Mouse (Mus musculus) lung, adult 2 months (tissue): ENCODE data around the gene Psg29. TPM values are rescaled to one million over a fixed set of nuclear protein-coding genes. Genes with fewer than 3 reads are reported as not detected.

Source experiments
- DNase-seq: peaks from one replicate; pipeline ENCODE4 v3.0.0; 2022
- H3K4me1 ChIP-seq: fragments of 200-500 bp; 2 replicates; pipeline ENCODE4 v1.6.1; 2011; ENCODE audit warnings: low read length; ENCODE audit not compliant: control insufficient read depth, insufficient read depth
- H3K4me3 ChIP-seq: fragments of 200-500 bp; replicated peaks from 2 replicates; pipeline ENCODE3; 2011; ENCODE audit warnings: low read depth, mild to moderate bottlenecking, control low read depth, low read length; ENCODE audit errors: extremely low read depth
- CTCF ChIP-seq: fragments of 200-500 bp; IDR thresholded peaks from 2 replicates; pipeline ENCODE4 v1.5.1; 2011; ENCODE audit warnings: mild to moderate bottlenecking, low read length, control low read depth; ENCODE audit not compliant: insufficient read depth
- POLR2A ChIP-seq: fragments of 200-500 bp; IDR thresholded peaks from 2 replicates; pipeline ENCODE4 v1.6.1; 2011; ENCODE audit warnings: low read depth, mild to moderate bottlenecking, control low read depth, low read length, borderline replicate concordance; ENCODE audit errors: extremely low read depth
- WGBS: fragments of 180-500 bp; shearing (Covaris S2); methylation state at CpG from one replicate; pipeline ENCODE4 v1.1.7; 2018; 5-methylcytosine and 5-hydroxymethylcytosine counted together
- polyA plus RNA-seq: library from polyadenylated mRNA; depleted of rRNA; stranded (reverse); fragments of >200 nt; gene quantifications from 2 replicates; pipeline ENCODE4 v1.2.3, GENCODE M21; 2012; rRNA removed

Gene Psg29
- polyA plus RNA-seq = not detected in 2 replicates

DNA sequence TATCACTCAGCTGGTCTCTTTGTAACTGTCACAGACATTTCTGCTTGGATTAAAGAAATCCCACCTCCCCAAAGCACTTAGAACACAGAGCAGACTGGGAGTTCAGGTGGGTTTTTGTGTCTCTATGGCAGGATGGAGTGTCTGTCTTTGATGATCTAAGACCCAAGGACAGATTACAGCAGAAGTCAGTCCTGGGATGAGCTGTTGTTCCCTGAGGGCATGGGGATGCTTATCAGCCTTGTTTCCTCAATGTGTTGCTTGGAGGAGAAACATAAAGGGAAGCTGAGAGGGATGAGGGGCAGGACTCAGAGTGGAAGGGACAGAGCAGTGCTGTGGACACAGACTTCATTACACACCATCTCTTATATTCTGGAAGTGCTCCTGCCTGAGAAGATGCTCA is at the start of gene Psg29:
Gene Psg29 (plus strand): TSS at position 301 of the 400 bp plus-strand sequence.
- DNase-seq = no peak
- no peak for TF ChIP-seq POLR2A
- no peak for TF ChIP-seq CTCF
- H3K4me3 ChIP-seq = no peak within 1 kb of the TSS
- no peaks in the 10 kb centered on the region for H3K4me1 ChIP-seq

DNA sequence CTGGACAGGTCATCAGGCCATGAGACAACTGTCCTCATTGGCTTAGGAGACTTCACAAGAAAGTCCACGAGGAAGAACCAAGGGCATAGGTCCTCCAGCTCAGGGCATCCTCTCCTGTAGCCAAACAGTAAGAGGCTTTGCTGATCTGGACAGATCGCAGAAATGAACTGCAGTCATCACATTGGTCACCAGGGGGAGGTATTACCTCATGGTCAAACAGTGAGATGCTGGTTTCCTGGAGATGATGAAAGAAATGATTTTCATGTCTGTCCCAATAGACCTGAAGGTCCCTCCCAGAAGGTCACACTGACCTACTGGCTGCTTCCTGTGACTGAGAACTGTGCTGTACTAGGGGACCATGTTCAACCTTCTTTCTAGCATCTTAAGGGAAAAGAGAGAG is 47.6 kb upstream of the Psg29 start:
- TF ChIP-seq CTCF = no peak
- TF ChIP-seq POLR2A = no peak
- no peak for DNase-seq
- 27% methylated on average over 2 of the region's 2 CpGs for WGBS
- H3K4me1 ChIP-seq = no peaks in the 10 kb centered on the region
- H3K4me3 ChIP-seq = no peak overlapping the region

DNA sequence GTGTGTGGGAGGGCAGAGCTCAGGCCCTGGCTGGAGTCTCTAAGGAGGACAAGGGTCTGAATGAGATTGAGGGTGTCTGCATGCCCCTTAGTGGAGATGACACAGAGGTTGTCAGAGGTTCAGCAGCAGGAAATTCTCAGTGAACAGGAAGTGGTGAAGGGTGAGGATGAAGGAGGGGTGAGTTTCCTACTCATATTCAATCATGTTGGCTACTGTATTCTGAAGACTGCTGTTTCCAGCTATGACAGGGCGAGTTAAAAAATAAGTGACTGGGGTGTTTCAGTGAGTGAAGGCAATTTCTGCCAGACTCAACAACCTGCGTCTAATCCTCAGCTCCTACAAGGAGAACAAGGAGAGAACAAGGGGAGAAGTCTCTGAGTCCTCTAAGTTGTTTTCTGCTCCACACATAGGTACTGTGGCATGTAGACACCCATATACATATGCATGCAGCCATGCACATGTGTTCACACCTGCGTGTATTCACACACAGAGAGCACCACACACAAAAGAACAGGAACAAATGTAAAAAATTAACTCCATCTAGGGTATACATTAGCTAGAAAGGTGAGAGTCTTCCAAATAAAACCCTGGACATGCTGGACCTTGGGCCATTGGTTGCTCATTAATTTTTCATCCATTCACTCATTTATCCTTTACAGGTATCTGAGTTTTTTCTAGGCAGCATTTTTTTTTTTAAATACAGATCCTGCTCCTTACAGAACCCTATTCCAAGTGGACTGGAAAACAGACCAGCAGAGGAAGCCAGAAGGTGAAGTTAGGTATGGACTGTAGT is 46.2 kb upstream of the Psg29 start:
- TF ChIP-seq CTCF = no peak
- no peak for TF ChIP-seq POLR2A
- H3K4me1 ChIP-seq = no peaks in the 10 kb centered on the region
- no peak overlapping the region for H3K4me3 ChIP-seq
- no peak for DNase-seq
- WGBS = 56% methylated on average over 3 of the region's 3 CpGs

DNA sequence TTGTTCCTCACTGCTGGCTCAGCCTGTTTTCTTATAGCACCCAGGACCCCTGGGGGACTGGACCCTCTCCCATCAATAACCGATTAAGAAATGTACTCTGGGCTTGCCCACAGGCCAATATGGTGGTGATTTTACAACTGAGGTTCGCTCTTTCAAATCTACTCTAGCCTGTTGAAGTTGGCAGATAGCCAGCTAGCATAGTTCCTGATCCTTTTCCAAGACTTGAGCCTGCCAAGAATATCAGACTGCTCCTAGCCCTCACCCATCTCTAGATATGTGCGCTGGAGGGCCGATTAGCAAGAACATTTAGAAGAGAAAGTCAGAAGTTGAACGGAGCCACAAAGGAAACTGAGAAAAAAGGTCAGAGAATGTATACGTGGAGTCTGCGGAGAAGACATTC is 44.3 kb upstream of the Psg29 start:
- no peak for DNase-seq
- no peaks in the 10 kb centered on the region for H3K4me1 ChIP-seq
- no peak for TF ChIP-seq CTCF
- TF ChIP-seq POLR2A = no peak
- WGBS = 69% methylated on average over 7 of the region's 7 CpGs
- H3K4me3 ChIP-seq = no peak overlapping the region

DNA sequence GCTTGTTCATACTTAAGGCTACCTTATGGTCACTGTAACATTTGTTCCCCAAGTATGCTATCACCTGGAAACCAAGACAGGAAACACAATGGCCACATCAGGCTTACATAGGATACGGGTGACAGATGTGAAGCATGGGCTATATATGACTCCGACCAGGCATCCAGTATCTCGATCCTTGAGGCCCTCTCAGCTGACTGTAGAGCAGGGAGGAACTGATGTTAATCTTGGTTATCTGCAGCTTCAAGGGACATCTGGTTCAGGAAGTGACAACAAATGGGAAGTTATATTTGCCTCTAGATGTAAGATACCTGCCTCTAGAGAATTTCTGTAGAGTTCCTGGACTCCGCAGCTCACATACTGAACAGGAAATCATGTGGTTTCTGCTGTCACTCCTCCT is 31.4 kb upstream of the Psg29 start:
- Histone ChIP-seq H3K4me3 (no peak overlapping the region), H3K4me1 (no peaks in the 10 kb centered on the region)
- WGBS = 77% methylated on average over 4 of the region's 4 CpGs
- TF ChIP-seq POLR2A = no peak
- no peak for TF ChIP-seq CTCF
- DNase-seq = no peak

DNA sequence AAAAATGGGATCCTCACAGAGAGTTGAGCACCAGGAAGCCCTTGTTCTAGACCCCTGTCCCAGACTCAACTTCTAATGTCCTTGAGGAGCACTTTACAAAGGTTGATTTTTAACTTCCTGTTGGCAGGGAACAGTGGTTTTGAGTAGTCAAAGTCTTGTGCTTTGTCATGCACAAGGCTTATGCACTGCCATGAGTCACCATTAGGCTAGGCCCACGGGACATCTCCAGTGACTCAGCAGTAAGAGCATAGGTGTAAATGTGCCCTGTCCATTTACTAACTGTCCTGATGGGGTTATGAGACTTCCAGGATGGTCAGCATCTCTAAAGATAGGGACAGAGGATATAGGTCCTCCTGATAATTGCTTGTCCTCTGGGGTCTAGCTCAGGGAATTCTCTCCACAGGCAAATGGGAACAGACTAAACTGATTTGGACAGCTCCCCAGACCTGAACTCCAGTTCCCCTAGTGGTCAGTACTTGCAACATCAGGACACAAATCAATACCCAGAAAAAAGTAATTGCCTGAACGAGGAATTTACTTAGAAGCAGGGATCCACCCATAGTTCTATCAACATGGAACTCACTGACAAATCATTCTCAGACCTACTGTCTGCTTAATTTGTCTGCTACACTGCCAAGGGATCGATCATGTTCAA is 2.4 kb downstream of the Psg29 start:
- no peak for TF ChIP-seq CTCF
- TF ChIP-seq POLR2A = no peak
- DNase-seq = no peak
- H3K4me3 ChIP-seq = no peak overlapping the region
- H3K4me1 ChIP-seq = no peaks in the 10 kb centered on the region
- WGBS = 61% methylated on average over 3 of the region's 3 CpGs

Other genes starting within 250 kb of the Psg29 start
- not detected in 2 replicates for gene Pnmal1, start 243.8 kb upstream of the Psg29 start, polyA plus RNA-seq
- 0.03 and 0.04 TPM in 2 replicates for gene Gm42372, start 220.4 kb upstream of the Psg29 start, polyA plus RNA-seq
- gene Ccdc8, start 210.8 kb upstream of the Psg29 start, polyA plus RNA-seq = 4.1 and 5.2 TPM in 2 replicates
- gene Ppp5c, start 175.6 kb upstream of the Psg29 start, polyA plus RNA-seq = 141 and 153 TPM in 2 replicates
- 1.7 and 5.5 TPM in 2 replicates for gene Hif3a, start 141.1 kb upstream of the Psg29 start, polyA plus RNA-seq
- 0.09 TPM in 1 of 2 replicates, not detected in the other for gene Psg16, start 129.4 kb upstream of the Psg29 start, polyA plus RNA-seq
- not detected in 2 replicates for gene Ceacam3, start 53.2 kb upstream of the Psg29 start, polyA plus RNA-seq